Mouse (Mus musculus): ENCODE data around the gene Hamp. TPM values are rescaled to one million over a fixed set of nuclear protein-coding genes. Genes with fewer than 3 reads are reported as not detected.

The Hamp gene
- total RNA-seq (2014; fragmentation: Nextera tagmentation): not detected in 2 replicates
- total RNA-seq (2017): not detected in 2 replicates
- polyA plus RNA-seq (2012): not detected in 2 replicates

GRCm38 (mm10) chr7:30943909-30944635 is at the start of gene Hamp:
Gene Hamp, minus strand, starts transcription at chr7:30944032.
- Histone ChIP-seq H3K9me3 (replicated peaks) (no peaks in the 10 kb centered on the region), H3K4me1 (ENCODE audit: insufficient read depth, low read depth, low read length) (peaks cover 7% of the 10 kb centered on the region), H3K36me3 (replicated peaks) (peaks cover 29% of the 10 kb centered on the region), H3K27me3 (ENCODE audit: insufficient read depth, low read length) (no peaks in the 10 kb centered on the region; the same call in 1 of the 2 replicates), H3K4me3 (ENCODE audit: low read depth, low read length) (no peak within 1 kb of the TSS)
- no peak for DNase-seq (ENCODE audit: low spot score)
- TF ChIP-seq POLR2AphosphoS5 (IDR thresholded peaks at IDR 0.05; ENCODE audit: insufficient replicate concordance, low read depth, low read length) (no peak), TAL1 (conservative IDR thresholded peaks at IDR 0.05; ENCODE audit: low read depth, low read length) (no peak), CTCF (IDR thresholded peaks at IDR 0.05; ENCODE audit: low read depth, low read length) (no peak), GATA2 (IDR thresholded peaks at IDR 0.05; ENCODE audit: borderline replicate concordance, low read depth, low read length) (no peak), GATA1 (IDR thresholded peaks at IDR 0.05; ENCODE audit: borderline replicate concordance, low read length) (no peak)
- no peak for ATAC-seq (ENCODE audit: extremely low read depth, insufficient number of reproducible peaks, low FRiP score, poor library complexity, severe bottlenecking)

- ATAC-seq (ENCODE audit: extremely low read depth, insufficient number of reproducible peaks, low FRiP score, poor library complexity, severe bottlenecking): no peak
- no peaks in the 10 kb centered on the region for H3K9me3 ChIP-seq (replicated peaks)
- TF ChIP-seq POLR2AphosphoS5 (IDR thresholded peaks at IDR 0.05; ENCODE audit: insufficient replicate concordance, low read depth, low read length): no peak
- TF ChIP-seq TAL1 (conservative IDR thresholded peaks at IDR 0.05; ENCODE audit: low read depth, low read length): no peak
- no peak for TF ChIP-seq CTCF (IDR thresholded peaks at IDR 0.05; ENCODE audit: low read depth, low read length)
- no peak for TF ChIP-seq GATA2 (IDR thresholded peaks at IDR 0.05; ENCODE audit: borderline replicate concordance, low read depth, low read length)
- no peak for TF ChIP-seq GATA1 (IDR thresholded peaks at IDR 0.05; ENCODE audit: borderline replicate concordance, low read length)
- no peaks in the 10 kb centered on the region for H3K4me1 ChIP-seq (ENCODE audit: insufficient read depth, low read depth, low read length)
- H3K27me3 ChIP-seq (ENCODE audit: insufficient read depth, low read length): no peaks in the 10 kb centered on the region
- DNase-seq (ENCODE audit: low spot score): no peak
- no peak overlapping the region for H3K4me3 ChIP-seq (ENCODE audit: low read depth, low read length)
- no peaks in the 10 kb centered on the region for H3K36me3 ChIP-seq (replicated peaks)
Measured at GRCm38 (mm10) chr7:30992148-30992547, 48.3 kb upstream of the Hamp start.

DNA sequence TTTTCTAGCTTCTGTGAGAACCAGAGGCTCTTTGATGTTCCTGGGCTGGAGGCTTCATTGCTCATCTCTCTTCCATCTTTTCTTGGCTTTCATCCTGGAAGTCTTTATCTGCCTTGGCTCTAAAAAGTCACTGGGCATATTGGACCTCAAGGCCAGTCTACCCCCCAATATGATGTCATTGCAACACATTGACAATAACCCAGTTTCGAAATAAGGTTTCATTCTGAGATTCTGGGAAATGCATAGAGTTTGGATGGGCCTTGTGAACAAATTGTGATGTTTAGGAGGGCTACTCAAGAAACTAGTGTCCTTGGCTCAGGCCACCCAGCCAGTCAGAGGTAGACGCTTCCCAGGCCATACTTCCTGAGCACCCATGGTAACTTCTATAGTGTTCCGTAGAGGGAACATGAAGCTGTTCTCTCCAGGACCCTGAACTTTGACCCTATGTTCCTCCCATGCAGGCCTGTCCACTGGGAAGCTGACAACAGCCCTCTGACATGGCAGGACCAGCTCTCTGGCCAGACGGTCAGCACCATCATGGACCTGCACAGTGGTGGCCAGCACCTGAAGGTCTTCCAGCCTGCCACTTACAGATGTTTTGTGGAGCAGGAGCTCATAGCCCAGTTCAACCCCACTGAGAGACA is 44.8 kb upstream of the Hamp start:
- TF ChIP-seq TAL1 (conservative IDR thresholded peaks at IDR 0.05; ENCODE audit: low read depth, low read length): no peak
- no peak for TF ChIP-seq GATA1 (IDR thresholded peaks at IDR 0.05; ENCODE audit: borderline replicate concordance, low read length)
- TF ChIP-seq GATA2 (IDR thresholded peaks at IDR 0.05; ENCODE audit: borderline replicate concordance, low read depth, low read length): no peak
- TF ChIP-seq POLR2AphosphoS5 (IDR thresholded peaks at IDR 0.05; ENCODE audit: insufficient replicate concordance, low read depth, low read length): no peak
- no peak for TF ChIP-seq CTCF (IDR thresholded peaks at IDR 0.05; ENCODE audit: low read depth, low read length)
- ATAC-seq (ENCODE audit: extremely low read depth, insufficient number of reproducible peaks, low FRiP score, poor library complexity, severe bottlenecking) (no peak), DNase-seq (ENCODE audit: low spot score) (no peak)
- H3K36me3 ChIP-seq (replicated peaks): no peaks in the 10 kb centered on the region
- no peaks in the 10 kb centered on the region for H3K4me1 ChIP-seq (ENCODE audit: insufficient read depth, low read depth, low read length)
- no peak overlapping the region for H3K4me3 ChIP-seq (ENCODE audit: low read depth, low read length)
- H3K9me3 ChIP-seq (replicated peaks): no peaks in the 10 kb centered on the region
- H3K27me3 ChIP-seq (ENCODE audit: insufficient read depth, low read length): no peaks in the 10 kb centered on the region

GRCm38 (mm10) chr7:30985357-30985756 is 41.5 kb upstream of the Hamp start:
- no peak for TF ChIP-seq CTCF (IDR thresholded peaks at IDR 0.05; ENCODE audit: low read depth, low read length)
- Histone ChIP-seq H3K36me3 (replicated peaks) (no peaks in the 10 kb centered on the region), H3K4me1 (ENCODE audit: insufficient read depth, low read depth, low read length) (no peaks in the 10 kb centered on the region), H3K9me3 (replicated peaks) (no peaks in the 10 kb centered on the region), H3K4me3 (ENCODE audit: low read depth, low read length) (no peak overlapping the region), H3K27me3 (ENCODE audit: insufficient read depth, low read length) (no peaks in the 10 kb centered on the region)
- ATAC-seq (ENCODE audit: extremely low read depth, insufficient number of reproducible peaks, low FRiP score, poor library complexity, severe bottlenecking): no peak
- DNase-seq (ENCODE audit: low spot score): no peak

DNA sequence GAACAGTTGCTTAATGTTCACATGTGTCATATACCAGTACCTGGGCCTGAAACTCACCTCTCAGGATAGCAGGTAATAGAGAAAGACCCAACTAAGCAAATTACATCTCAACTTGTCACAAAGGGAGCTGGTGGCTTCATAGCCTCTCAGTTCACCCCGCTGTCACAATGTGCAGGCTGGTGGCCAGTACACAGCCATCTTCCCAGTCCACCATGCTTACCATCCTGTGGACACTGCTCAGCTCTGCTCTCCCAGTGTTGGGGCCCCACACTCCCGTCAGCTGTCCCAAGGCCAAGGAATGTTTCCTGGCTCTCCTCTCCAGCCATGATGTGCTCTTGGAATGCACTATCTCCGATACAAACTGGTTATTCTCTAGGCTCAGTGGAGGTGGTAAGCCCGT is 37.9 kb upstream of the Hamp start:
- Histone ChIP-seq H3K4me3 (ENCODE audit: low read depth, low read length) (no peak overlapping the region), H3K9me3 (replicated peaks) (no peaks in the 10 kb centered on the region), H3K27me3 (ENCODE audit: insufficient read depth, low read length) (no peaks in the 10 kb centered on the region), H3K36me3 (replicated peaks) (no peaks in the 10 kb centered on the region), H3K4me1 (ENCODE audit: insufficient read depth, low read depth, low read length) (no peaks in the 10 kb centered on the region)
- no peak for DNase-seq (ENCODE audit: low spot score)
- no peak for ATAC-seq (ENCODE audit: extremely low read depth, insufficient number of reproducible peaks, low FRiP score, poor library complexity, severe bottlenecking)
- TF ChIP-seq POLR2AphosphoS5 (IDR thresholded peaks at IDR 0.05; ENCODE audit: insufficient replicate concordance, low read depth, low read length) (no peak), CTCF (IDR thresholded peaks at IDR 0.05; ENCODE audit: low read depth, low read length) (no peak), TAL1 (conservative IDR thresholded peaks at IDR 0.05; ENCODE audit: low read depth, low read length) (no peak), GATA1 (IDR thresholded peaks at IDR 0.05; ENCODE audit: borderline replicate concordance, low read length) (no peak), GATA2 (IDR thresholded peaks at IDR 0.05; ENCODE audit: borderline replicate concordance, low read depth, low read length) (no peak)

GRCm38 (mm10) chr7:30973501-30974289 is 29.9 kb upstream of the Hamp start, which contains the start of gene Fam187b:
Gene Fam187b, plus strand, starts transcription at chr7:30973790.
- ATAC-seq (ENCODE audit: extremely low read depth, insufficient number of reproducible peaks, low FRiP score, poor library complexity, severe bottlenecking): peak; percentile 68
- peaks cover 4% of the 10 kb centered on the region for H3K4me1 ChIP-seq (ENCODE audit: insufficient read depth, low read depth, low read length)
- peak within 1 kb of the TSS; percentile 61; the same call in 1 of the 2 replicates for H3K4me3 ChIP-seq (ENCODE audit: low read depth, low read length)
- H3K36me3 ChIP-seq (replicated peaks): no peaks in the 10 kb centered on the region
- peak; percentile 54 for DNase-seq (ENCODE audit: low spot score)
- peaks cover 18% of the 10 kb centered on the region for H3K27me3 ChIP-seq (ENCODE audit: insufficient read depth, low read length)
- no peak for TF ChIP-seq TAL1 (conservative IDR thresholded peaks at IDR 0.05; ENCODE audit: low read depth, low read length)
- peak; percentile 64; the same call in 1 of the 2 replicates for TF ChIP-seq CTCF (IDR thresholded peaks at IDR 0.05; ENCODE audit: low read depth, low read length)
- peaks cover 8% of the 10 kb centered on the region for H3K9me3 ChIP-seq (replicated peaks)
